Mouse (Mus musculus): ENCODE results near the gene Itga9.

Itga9 gene

GRCm38 (mm10) chr9:118606817-118607371 lies 404 bp downstream of the Itga9 start:
- DNase-seq (ENCODE audit: low spot score in 2 of 2) = no peak

DNA sequence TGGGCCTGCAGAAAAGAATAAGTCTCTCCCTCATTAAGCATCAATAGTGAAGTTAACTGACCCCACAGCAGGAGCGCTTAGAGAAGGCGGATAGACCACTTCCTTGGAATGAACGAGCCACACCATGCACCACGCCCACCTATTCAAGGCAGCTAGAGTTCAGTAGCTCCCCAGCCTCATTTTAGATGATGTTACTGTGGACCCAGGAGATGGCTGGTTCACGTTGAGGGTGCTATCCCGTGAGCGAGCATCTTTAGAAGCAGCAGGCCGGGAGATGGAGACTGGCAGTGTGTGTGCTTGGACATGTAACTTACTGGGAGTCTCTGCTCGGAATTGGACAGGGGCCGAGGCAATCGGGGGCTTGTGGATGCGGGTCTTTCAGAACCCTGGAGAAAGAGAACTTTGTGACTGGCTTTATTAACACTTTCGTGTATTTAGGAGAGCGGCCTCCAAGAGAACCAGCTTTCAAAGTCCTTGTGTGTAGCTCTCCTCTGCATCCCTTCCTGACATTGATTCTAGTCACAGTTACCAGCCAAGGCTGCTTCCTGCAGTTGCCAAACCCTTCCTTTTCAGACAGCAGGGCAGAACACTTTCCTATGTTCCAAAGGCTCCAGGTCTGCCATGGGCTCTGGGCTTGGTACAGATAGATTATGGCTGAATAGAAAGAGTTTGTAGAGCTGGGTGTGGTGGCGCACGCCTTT lies 1.4 kb downstream of the Itga9 start:
- no peak for DNase-seq (ENCODE audit: low spot score in 2 of 2)

GRCm38 (mm10) chr9:118608556-118608955 lies 2.1 kb downstream of the Itga9 start:
- DNase-seq (ENCODE audit: low spot score in 2 of 2) = no peak

DNA sequence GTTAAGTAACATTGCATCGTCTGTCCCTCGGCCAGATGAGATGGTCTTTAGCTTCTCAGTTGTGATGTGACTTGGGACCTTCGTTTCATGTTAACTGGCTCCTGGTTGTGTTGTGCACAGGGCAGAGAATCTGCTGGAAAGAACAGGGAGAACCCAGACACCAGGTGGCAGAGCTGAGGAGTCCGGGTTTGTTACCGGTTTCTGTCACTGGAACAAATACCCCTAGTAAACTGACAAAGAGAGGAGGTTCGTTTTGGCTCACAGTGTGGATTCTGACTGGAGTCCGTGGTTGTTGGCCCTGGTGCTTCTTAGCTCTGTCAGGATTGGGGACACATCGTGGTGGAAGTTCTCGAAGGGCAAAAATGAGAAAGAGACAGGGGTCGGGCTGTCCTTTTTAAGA lies 3.6 kb downstream of the Itga9 start:
- no peak for DNase-seq (ENCODE audit: low spot score in 2 of 2)

DNA sequence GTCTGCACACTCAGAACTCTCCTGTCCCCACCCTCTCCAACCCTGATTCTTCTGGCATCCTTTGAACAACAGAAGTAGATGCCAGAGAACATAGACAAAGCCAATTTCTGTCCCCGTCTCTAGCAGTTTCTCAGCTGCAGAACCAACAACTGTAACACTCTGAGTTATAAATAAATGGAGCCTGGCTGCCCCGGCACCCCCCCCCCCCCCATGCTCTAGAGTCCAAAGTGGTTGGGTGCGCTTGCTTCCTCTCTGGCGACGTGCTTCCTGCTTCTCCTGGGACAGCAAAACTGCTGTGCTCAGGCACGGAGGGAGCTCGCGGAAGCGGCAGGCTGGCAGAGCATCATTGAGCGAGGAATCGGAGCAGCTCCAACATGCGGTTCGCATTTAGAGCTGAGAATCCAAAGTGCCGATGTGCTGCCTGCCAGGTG lies 4.6 kb downstream of the Itga9 start:
- DNase-seq (ENCODE audit: low spot score in 2 of 2) = no peak

DNA sequence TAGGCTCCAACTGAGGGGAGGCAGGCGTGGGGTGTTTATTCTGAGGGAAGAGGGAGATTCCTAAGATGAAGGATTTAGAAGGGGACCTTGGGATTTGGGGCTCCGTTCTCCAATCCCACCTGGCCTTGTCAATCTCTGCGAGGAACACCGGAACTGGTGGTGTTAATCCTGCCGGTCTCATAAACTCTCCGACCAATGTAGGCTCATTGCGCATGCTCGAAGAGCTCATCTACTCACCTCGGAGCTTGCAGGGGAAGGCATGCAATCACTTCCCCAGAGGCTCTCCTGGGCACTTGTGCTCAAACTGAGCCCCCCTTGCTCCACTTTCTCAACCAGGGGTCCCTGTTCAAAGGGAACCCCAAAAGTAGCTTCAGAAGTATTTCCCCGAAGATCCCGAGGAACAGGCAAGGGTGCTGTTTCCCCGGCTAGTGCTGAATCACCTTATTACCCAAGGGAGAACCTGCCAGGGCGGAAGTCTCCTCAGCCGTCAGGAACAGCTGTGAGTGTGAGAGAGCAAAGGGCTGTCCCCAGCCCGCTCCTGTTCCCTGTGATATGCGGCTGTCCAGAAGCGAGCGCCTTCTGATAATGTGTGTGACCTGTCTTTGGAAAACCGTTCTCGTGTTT lies 5.6 kb downstream of the Itga9 start:
- no peak for DNase-seq (ENCODE audit: low spot score in 2 of 2)

- DNase-seq (ENCODE audit: low spot score in 2 of 2) = no peak
These were observed 10.7 kb downstream of the Itga9 start for GRCm38 (mm10) chr9:118617237-118617636.

- DNase-seq (ENCODE audit: low spot score in 2 of 2) = no peak
These were observed 12.3 kb downstream of the Itga9 start for GRCm38 (mm10) chr9:118618732-118619250.

DNA sequence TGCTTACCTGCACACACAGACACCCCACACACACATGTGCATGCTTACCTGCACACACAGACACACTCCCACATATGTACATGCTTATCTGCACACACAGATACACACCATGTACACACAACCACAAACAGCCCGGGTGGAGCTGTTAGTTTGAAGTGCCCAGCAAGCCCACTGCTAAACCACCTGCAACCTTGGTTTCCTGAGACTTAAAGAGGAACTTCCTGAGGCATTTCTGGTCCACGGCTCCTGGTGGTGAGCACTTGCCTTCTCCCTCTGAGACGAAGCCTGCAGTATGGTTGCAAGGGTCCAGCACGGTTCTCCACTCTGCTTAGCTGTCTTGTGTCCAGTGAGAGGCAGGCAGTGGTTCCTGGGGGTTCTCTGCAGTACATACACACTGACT lies 14.3 kb downstream of the Itga9 start:
- no peak for DNase-seq (ENCODE audit: low spot score in 2 of 2)

- DNase-seq (ENCODE audit: low spot score in 2 of 2) = no peak
These were observed 15.2 kb downstream of the Itga9 start for GRCm38 (mm10) chr9:118621691-118622090.

GRCm38 (mm10) chr9:118622376-118623166 lies 16.1 kb downstream of the Itga9 start:
- no peak for DNase-seq (ENCODE audit: low spot score in 2 of 2)

DNA sequence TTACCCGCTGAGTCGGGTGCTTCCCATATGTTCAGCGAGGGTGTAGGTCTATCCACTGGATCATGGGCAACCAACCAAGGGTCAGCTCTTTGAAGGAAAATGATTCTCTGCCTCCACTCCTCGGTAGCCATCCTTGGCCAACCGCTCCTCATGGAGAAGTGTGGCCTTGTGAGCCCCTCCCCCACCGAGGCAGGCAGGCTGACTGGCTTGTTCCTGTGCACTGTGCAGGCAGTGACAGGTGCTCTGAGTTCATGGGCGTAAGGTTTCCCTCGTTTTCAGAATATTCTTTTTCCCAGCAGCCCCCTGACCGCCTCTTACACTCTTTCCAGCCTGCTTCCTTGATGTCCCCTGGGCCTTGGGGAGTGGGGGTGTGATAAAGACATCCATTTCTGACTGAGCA lies 17.0 kb downstream of the Itga9 start:
- no peak for DNase-seq (ENCODE audit: low spot score in 2 of 2)

- DNase-seq (ENCODE audit: low spot score in 2 of 2) = no peak
These were observed 17.7 kb downstream of the Itga9 start for GRCm38 (mm10) chr9:118624146-118624545.

GRCm38 (mm10) chr9:118629763-118630379 lies 23.4 kb downstream of the Itga9 start:
- DNase-seq (ENCODE audit: low spot score in 2 of 2) = no peak

DNA sequence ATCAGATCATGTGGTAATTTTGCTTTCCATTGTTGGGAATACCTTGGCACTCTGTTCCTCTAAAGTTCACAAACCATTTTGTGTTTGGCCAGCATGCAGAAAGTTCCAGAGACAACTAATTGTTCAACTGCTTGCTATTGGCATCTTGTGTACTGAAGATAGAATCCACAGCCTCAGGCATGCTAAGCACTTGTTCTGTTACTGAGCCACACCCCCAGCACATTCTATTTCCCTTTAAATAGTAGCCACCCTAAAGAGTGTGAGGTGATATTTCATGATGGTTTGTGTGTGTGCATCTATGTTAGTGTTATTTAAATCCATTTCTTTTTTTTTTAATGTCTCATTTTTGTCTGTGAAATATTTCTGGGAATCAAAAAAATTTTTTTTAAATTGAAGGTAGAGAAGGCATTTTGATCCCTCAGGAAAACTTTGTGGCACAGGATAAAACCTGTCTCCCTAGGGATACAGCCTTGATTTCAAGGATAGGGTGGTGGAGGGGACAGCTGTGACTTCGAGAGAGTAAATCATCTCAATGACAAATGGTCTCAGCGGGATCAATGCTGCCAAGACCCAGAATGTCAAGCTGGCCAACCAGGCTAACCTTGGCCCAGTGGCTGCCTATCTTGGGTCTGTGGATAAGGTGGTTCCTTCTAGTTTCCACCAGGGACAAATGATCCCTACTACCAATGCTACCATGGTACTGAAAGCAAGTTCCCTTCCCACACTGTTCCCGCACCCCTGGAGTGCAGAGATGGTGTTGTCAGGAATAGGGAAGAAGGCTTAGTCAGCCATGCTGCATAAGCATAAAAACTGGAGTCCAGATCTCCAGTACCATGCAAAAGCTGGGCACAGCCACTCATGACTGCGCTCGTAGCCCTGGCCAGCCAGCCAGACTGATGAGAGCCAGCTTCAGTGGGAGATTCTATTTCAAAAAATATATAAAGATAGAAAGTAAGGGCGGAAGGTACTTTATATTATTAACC lies 25.6 kb downstream of the Itga9 start:
- no peak for DNase-seq (ENCODE audit: low spot score in 2 of 2)

- DNase-seq (ENCODE audit: low spot score in 2 of 2) = no peak
These were observed 26.3 kb downstream of the Itga9 start for GRCm38 (mm10) chr9:118632758-118633143.

- DNase-seq (ENCODE audit: low spot score in 2 of 2) = no peak
These were observed 32.2 kb downstream of the Itga9 start for GRCm38 (mm10) chr9:118638642-118639210.

DNA sequence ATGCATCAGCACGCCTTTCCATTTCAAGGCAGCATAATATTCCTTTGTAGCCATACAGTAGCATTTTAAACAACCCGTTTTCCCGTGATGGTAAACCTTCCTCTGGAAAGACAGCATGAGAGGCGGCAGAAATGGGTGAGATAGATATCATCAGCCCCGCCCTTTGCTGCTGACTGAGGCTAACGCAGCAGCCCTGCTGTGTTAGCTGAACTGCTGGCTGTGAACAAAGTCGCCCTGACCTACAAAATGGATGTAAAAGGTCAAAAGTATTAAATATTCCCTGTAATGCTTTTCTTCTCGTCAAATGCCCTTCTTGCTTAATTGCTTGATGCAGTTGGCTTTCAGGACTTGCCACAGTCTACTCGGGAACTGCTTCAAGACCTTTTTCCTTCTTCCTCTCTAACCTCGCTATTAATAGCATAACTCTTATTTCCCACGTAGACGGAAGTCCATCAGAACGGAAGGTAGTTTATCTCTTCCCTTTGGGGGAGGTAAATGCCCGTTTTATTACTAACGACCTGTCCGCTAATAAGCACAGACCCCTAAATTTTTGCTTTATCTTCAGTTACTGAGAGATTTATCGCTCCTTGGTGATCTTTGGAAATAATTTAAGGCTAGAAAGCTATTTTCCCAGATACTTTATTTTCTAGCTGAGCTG lies 39.3 kb downstream of the Itga9 start:
- no peak for DNase-seq (ENCODE audit: low spot score in 2 of 2)

- no peak for DNase-seq (ENCODE audit: low spot score in 2 of 2)
These were observed 41.0 kb downstream of the Itga9 start for GRCm38 (mm10) chr9:118647495-118647894.

DNA sequence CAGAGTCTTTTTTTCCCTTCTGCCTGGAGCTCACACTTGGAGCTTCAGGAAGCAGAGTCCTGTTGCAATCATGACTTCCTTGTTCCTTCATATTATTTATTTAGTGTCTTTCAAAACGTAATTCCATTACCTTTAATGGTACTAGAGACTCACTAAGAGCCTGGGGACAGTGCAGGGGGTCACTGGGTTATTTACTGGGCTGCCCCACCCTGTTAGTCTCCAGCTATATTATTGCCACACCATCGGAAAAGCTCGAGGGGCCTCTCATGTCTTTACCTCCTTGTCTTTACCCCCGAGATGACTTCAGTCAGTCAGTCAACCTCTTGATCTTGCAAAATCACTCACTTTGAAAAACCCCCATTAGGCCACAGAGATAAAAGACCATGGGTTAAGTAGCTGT lies 44.5 kb downstream of the Itga9 start:
- no peak for DNase-seq (ENCODE audit: low spot score in 2 of 2)

Measured in frontal cortex, postnatal 25 days (tissue).